Mouse (Mus musculus) spleen, postnatal 36 days (tissue): ENCODE results near the gene Caap1.

ENCODE experiments used
- DNase-seq, 2 experiments: peaks; one replicate each; pipeline ENCODE4 v3.0.0; 2022; ENCODE audit warnings: low spot score in 2 of 2, mixed read lengths in 1 of 2

Gene Caap1

GRCm38 (mm10) chr4:94515366-94515765 lies 41.2 kb downstream of the Caap1 start:
- no peak for DNase-seq

GRCm38 (mm10) chr4:94476749-94477399 lies 79.7 kb downstream of the Caap1 start:
- DNase-seq: no peak

GRCm38 (mm10) chr4:94473286-94473685 lies 83.3 kb downstream of the Caap1 start:
- DNase-seq: no peak

- no peak for DNase-seq
These were observed 97.2 kb downstream of the Caap1 start for GRCm38 (mm10) chr4:94459424-94459823.

GRCm38 (mm10) chr4:94454857-94455256 lies 101.7 kb downstream of the Caap1 start:
- no peak for DNase-seq
